Mouse (Mus musculus) heart, postnatal 4 days (tissue): ENCODE data around the gene Me1. TPM values are rescaled to one million over a fixed set of nuclear protein-coding genes. Genes with fewer than 3 reads are reported as not detected.
A peak's percentile ranks its signal among the peaks of the same experiment; 100 is the strongest.

Experiments used
- DNase-seq: peaks from one replicate; pipeline ENCODE4 v3.0.0; 2021
- total RNA-seq, 2 experiments: library from RNA; stranded (reverse); gene quantifications; 2 replicates each; pipeline ENCODE4 v1.2.3; 2021

Gene Me1
- total RNA-seq = 10 to 100 TPM; 42.5 to 46.4 TPM

GRCm38 (mm10) chr9:86695818-86696261, at the start of gene Me1:
Me1 (minus strand) TSS chr9:86695953.
- peak; percentile 56 for DNase-seq

DNA sequence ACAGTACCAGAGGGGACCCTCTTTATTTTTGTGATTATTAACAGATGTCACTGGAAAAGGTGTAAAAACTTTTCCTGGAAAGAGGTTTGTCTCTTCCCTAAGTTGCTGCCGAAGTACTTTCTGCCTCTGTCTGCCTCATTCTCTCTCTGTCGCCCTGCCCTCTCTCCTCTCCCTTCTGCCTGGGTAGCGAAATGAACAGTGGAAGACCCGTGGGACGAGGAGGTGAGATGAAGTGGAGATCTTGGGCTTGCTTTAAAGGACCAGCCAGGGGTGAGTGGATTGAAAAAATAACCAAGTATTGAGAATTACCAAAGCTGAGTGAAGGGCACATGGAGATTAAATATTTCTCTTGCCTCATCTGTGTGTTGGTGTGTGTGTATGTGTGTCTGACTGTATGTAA, 48.3 kb upstream of the Me1 start:
- no peak for DNase-seq

DNA sequence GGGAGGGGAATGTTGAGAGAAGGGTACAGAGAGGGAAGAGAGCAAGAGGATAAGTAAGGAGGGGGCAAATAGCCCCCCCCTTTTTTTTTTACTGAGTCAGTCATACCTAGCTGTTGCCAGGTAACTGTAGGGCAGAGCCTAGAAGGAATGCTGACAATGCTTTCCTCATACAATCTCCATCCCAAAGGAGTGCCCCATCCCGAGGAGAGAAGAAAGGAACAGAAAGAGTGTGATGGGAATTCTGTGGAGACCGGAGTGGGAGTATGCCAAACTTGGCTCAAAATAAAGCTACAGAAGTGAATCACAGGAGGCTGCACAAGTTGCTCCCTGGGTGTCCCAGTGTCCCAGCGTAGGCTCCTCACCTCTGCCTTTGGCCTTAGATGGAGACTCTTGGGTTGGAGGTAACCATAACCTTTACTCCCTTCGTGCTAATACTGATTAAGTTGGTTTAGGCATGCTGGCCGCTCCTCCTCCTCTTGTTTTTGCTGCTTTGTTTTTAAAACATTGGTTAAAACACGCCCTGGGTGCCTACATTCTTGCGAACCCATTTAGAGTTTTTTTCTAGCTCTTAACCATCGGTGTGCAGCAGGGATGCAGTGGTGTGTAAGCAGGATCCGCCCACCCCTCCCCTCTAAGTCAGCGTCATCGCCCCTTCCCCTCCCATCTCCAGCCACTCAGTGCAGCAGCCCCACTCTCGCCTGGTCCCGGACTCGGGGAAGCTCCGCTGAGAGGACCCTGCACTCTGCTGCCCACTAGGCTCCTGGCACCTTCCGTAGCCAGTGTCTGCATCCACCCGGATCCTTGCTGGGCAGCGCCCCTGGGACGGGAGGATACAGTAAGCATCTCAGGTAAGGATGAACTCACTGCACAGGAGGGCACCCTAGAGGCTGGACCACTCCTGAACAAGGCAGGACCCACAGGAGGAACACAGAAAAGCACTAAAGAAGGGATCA, 47.5 kb upstream of the Me1 start, which contains the start of gene Prss35:
TSS of gene Prss35 (plus strand) at position 691 of the 953 bp plus-strand sequence.
- peak; percentile 28 for DNase-seq

DNA sequence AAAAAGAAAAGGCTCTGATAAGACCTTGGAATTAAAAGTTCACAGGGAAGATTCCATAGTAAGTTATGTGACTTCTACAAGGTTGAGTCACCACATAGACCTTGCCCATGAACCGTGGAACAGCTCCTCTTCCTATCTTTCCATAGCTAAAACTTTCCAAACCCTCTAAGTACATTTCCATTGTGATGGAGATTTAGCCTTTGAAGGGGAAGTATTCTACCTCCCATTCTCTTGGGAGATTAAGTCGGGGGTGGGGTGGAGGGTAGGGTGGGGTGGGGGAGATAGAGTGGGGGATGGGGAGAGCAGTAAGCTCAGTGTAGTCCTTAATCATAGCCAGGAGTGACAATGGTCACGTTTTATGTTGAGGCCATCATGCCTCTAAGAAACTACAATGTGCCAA, 44.2 kb upstream of the Me1 start:
- DNase-seq = no peak

GRCm38 (mm10) chr9:86738801-86739200, 43.0 kb upstream of the Me1 start:
- no peak for DNase-seq

- DNase-seq = no peak
These were observed 42.3 kb upstream of the Me1 start for GRCm38 (mm10) chr9:86738067-86738466.

DNA sequence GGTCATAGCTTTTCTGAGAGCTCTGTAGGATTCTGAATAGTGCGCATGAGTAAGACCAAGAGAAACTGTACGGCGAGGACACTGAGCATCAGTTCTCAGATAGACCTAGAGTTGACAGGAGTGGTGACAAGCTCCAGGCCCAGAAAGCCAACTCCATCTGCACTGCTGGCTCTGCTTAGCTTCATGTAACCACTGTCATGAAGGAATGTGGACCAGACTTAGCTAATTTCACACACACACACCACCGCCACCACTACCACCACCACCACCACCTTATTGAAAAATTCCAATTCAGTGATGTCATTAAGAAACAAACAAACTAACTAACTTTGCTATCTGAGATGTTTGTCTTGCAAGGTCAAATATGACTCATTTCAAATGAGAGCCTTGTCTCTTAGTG, 41.2 kb upstream of the Me1 start:
- DNase-seq = peak; percentile 29

DNA sequence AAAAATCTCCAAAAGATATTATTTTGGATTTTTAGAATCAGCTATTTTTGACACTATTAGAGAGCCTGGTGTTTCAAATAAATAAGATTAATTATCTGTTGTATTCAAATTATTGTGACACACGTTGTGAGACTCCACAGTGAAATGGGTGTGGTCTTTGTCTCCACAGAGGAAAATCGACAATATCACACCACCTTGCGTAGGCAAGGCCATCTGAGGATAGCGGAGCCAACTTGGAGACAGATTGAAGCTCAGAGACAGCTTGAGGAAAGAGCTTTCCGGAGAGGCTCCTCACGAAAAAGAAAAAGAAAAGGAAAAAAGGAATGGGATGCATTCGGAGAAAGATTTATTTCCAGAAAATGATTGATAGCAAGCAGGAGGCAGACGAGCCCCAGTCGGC, 39.0 kb upstream of the Me1 start:
- DNase-seq = no peak

- DNase-seq = no peak
These were observed 38.6 kb upstream of the Me1 start for GRCm38 (mm10) chr9:86734357-86734756.

DNA sequence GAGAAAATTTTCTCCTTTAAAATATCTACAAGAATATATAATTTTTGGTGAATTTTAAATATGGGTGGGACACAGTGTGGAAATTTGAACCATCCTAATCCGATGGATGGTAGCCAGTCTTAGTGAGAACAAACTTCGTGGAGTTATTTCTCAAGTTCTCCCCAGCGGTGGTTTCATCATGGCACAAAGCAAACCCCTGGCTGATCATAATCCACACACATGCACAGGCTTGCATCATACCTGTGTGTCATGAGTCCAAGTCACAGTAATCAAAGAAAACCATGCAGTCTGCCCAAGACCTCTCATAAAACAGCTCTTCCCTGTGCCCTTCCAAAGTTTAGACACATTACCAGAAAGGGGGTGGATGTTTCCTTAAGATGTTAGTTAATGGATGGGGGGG, 34.1 kb upstream of the Me1 start:
- no peak for DNase-seq

DNA sequence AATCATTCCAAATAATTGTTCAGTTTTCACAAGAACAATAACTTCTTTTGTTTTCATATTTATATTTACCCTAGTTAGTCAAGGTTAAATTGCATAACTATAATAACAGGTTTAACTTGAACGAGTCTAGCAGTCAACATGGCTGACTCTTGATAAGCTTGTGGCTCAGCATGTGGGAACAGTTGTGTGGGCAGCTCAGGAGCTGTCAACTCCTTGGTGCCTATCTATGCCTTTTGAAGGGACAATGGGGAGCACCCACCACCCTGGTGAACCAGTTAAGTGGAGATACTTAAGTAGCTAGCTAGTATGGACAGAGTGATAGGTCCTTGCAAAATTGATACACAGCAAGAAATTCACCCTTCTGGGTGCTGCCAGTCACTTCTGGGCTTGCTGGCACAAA, 33.3 kb upstream of the Me1 start:
- DNase-seq = no peak

GRCm38 (mm10) chr9:86728214-86728814, 32.6 kb upstream of the Me1 start:
- DNase-seq = no peak

- DNase-seq = no peak
These were observed 30.6 kb upstream of the Me1 start for GRCm38 (mm10) chr9:86726381-86726720.

- DNase-seq = no peak
These were observed 30.0 kb upstream of the Me1 start for GRCm38 (mm10) chr9:86725604-86726380.

DNA sequence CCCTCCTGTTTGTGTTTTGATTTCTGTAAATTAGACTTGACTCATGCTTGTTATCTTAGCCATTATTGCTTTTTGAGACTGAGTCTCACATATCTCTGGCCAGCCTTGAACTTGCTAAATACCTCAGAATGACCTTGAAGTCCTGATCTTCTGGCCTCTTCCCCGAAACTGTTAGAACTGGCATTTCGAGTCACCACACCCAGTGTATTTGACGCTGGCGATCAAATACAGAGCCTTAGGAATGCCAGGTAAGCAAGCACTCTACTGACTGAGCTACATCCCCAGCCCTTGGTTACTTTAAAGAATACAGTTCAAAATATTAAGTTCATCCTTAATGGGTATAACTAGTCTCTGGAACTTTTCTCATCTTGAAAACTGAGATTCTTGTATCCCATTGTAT, 29.3 kb upstream of the Me1 start:
- DNase-seq = no peak

DNA sequence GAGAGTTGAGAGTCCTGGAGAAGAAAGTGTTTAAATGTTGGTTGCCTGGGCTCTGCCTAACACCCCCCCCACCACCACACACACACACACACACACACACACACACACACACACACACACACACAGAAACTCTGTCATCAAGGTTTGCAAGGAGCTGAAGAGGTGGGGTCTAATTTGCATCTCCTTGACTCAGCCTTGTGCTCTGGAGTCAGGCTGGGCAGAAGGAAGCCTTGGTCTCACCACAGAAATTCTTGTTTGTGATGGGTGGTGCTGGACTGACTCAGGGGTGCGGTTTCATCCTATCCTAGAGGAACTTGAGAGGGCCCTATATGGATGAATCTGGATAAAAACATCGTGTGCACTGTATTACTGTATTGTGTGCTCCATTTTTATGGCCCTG, 25.0 kb upstream of the Me1 start:
- DNase-seq = no peak

DNA sequence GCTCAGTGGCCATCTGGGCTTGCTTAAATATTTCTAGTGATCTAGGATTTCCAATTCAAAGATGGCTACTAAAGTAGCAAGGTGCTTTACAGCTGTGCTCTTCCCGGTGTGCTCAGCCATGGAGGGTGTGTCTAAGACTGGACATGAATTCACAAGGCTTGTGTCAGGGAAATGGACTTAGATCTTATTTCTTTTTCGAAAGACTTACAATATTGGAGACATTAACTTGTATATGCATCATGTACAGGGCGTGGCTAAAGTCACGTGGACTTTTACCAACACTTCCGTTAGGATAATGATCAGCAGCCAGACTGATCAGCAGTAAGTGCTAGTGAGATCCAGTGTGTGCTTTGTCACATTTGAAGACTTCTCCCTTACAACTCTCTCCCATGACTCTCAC, 24.5 kb upstream of the Me1 start:
- DNase-seq = no peak

GRCm38 (mm10) chr9:86717119-86717518, 21.4 kb upstream of the Me1 start:
- no peak for DNase-seq

GRCm38 (mm10) chr9:86716540-86716939, 20.8 kb upstream of the Me1 start:
- DNase-seq = no peak

GRCm38 (mm10) chr9:86714089-86714488, 18.3 kb upstream of the Me1 start:
- no peak for DNase-seq

GRCm38 (mm10) chr9:86712648-86713047, 16.9 kb upstream of the Me1 start:
- DNase-seq = no peak

GRCm38 (mm10) chr9:86710091-86710634, 14.4 kb upstream of the Me1 start:
- no peak for DNase-seq

DNA sequence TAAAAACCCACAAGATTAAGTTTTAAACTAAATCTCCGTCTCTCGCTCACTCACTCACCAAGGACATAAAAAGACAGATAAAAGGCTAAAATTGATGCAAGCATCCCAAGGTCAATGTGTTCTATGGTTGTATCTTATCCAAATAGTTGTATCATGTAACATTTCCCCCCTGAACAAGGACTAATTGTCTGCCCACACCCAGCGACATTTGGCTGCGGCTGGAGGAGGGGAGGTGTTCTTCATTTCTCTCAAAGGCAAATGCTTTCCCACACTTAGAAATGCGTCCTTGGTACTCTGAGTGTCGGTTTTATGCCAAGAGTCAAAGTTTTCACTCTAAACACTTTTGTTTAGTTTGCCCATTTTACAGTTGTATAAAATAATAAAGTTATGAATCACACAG, 13.2 kb upstream of the Me1 start:
- no peak for DNase-seq
